Mouse (Mus musculus) megakaryocyte, embryonic 14.5 days (primary cell): Measurements from ENCODE around the gene Phka2. TPM values are rescaled to one million over a fixed set of nuclear protein-coding genes. Genes with fewer than 3 reads are reported as not detected.

Source experiments
- H3K27me3 ChIP-seq: replicated peaks from 2 replicates; pipeline ENCODE3; 2012; ENCODE audit warnings: inconsistent platforms
- H3K36me3 ChIP-seq: replicated peaks from 2 replicates; pipeline ENCODE3; 2012; ENCODE audit warnings: low read length, inconsistent platforms, mixed read lengths
- H3K4me1 ChIP-seq: 2 replicates; pipeline ENCODE4 v1.6.1; 2012; ENCODE audit warnings: inconsistent platforms
- H3K4me3 ChIP-seq: replicated peaks from 2 replicates; pipeline ENCODE3; 2012; ENCODE audit warnings: moderate library complexity, mild to moderate bottlenecking, inconsistent platforms
- H3K9me3 ChIP-seq: 2 replicates; pipeline ENCODE4 v1.6.1; 2012; ENCODE audit warnings: inconsistent platforms
- FLI1 ChIP-seq: IDR thresholded peaks from 2 replicates; pipeline ENCODE4 v1.6.1; 2012; ENCODE audit warnings: low read length, inconsistent platforms, mixed read lengths
- GATA1 ChIP-seq: IDR thresholded peaks from 3 replicates; pipeline ENCODE4 v1.6.1; 2012; ENCODE audit warnings: mixed read lengths, low read length, inconsistent platforms, borderline replicate concordance
- polyA plus RNA-seq: library from polyadenylated mRNA; stranded (reverse); fragments of >175 nt; gene quantifications from 2 replicates; pipeline ENCODE4 v1.2.3, GENCODE M21; 2012; ENCODE audit warnings: low replicate concordance; ENCODE audit not compliant: insufficient read depth

Phka2 gene
- polyA plus RNA-seq, 1 experiment = 5.5 TPM

GRCm38 (mm10) chrX:160592933-160593332 lies 91.0 kb downstream of the Phka2 start:
- no peaks in the 10 kb centered on the region for H3K9me3 ChIP-seq
- peaks cover 61% of the 10 kb centered on the region for H3K36me3 ChIP-seq
- no peak for TF ChIP-seq FLI1
- no peak for TF ChIP-seq GATA1
- H3K4me3 ChIP-seq = no peak overlapping the region
- no peaks in the 10 kb centered on the region for H3K4me1 ChIP-seq
- peaks cover 13% of the 10 kb centered on the region for H3K27me3 ChIP-seq

GRCm38 (mm10) chrX:160598055-160598454 lies 96.1 kb downstream of the Phka2 start:
- no peak for TF ChIP-seq FLI1
- TF ChIP-seq GATA1 = no peak
- Histone ChIP-seq H3K9me3 (no peaks in the 10 kb centered on the region), H3K4me1 (no peaks in the 10 kb centered on the region), H3K36me3 (peaks cover 31% of the 10 kb centered on the region), H3K27me3 (peaks cover 21% of the 10 kb centered on the region), H3K4me3 (no peak overlapping the region)

- Histone ChIP-seq H3K4me3 (no peak overlapping the region), H3K9me3 (no peaks in the 10 kb centered on the region), H3K4me1 (no peaks in the 10 kb centered on the region), H3K27me3 (peaks cover 24% of the 10 kb centered on the region), H3K36me3 (peaks cover 29% of the 10 kb centered on the region)
- TF ChIP-seq GATA1 = no peak
- no peak for TF ChIP-seq FLI1
Observed at GRCm38 (mm10) chrX:160598562-160599458, 96.8 kb downstream of the Phka2 start.

- Histone ChIP-seq H3K4me1 (no peaks in the 10 kb centered on the region), H3K4me3 (no peak overlapping the region), H3K27me3 (peaks cover 37% of the 10 kb centered on the region), H3K36me3 (peaks cover 28% of the 10 kb centered on the region), H3K9me3 (no peaks in the 10 kb centered on the region)
- TF ChIP-seq GATA1 (no peak), FLI1 (no peak)
Observed at GRCm38 (mm10) chrX:160601053-160601452, 99.1 kb downstream of the Phka2 start.

- TF ChIP-seq FLI1 (no peak), GATA1 (no peak)
- H3K4me1 ChIP-seq = no peaks in the 10 kb centered on the region
- H3K27me3 ChIP-seq = peaks cover 33% of the 10 kb centered on the region
- peaks cover 16% of the 10 kb centered on the region for H3K36me3 ChIP-seq
- no peak overlapping the region for H3K4me3 ChIP-seq
- H3K9me3 ChIP-seq = no peaks in the 10 kb centered on the region
Observed at GRCm38 (mm10) chrX:160602770-160603169, 100.8 kb downstream of the Phka2 start.

GRCm38 (mm10) chrX:160603316-160603715 lies 101.3 kb downstream of the Phka2 start:
- TF ChIP-seq FLI1 (no peak), GATA1 (no peak)
- Histone ChIP-seq H3K4me1 (no peaks in the 10 kb centered on the region), H3K27me3 (peaks cover 31% of the 10 kb centered on the region), H3K4me3 (no peak overlapping the region), H3K36me3 (peaks cover 11% of the 10 kb centered on the region), H3K9me3 (no peaks in the 10 kb centered on the region)

GRCm38 (mm10) chrX:160603981-160604541 lies 102.1 kb downstream of the Phka2 start:
- TF ChIP-seq FLI1 (no peak), GATA1 (no peak)
- H3K9me3 ChIP-seq = no peaks in the 10 kb centered on the region
- H3K4me1 ChIP-seq = no peaks in the 10 kb centered on the region
- H3K4me3 ChIP-seq = no peak overlapping the region
- H3K36me3 ChIP-seq = peaks cover 5% of the 10 kb centered on the region
- peaks cover 31% of the 10 kb centered on the region for H3K27me3 ChIP-seq

GRCm38 (mm10) chrX:160609849-160610248 lies 107.9 kb downstream of the Phka2 start:
- Histone ChIP-seq H3K9me3 (no peaks in the 10 kb centered on the region), H3K4me3 (no peak overlapping the region), H3K27me3 (peaks cover 11% of the 10 kb centered on the region), H3K4me1 (no peaks in the 10 kb centered on the region), H3K36me3 (no peaks in the 10 kb centered on the region)
- no peak for TF ChIP-seq FLI1
- TF ChIP-seq GATA1 = no peak

GRCm38 (mm10) chrX:160610482-160610881 lies 108.5 kb downstream of the Phka2 start:
- no peak overlapping the region for H3K4me3 ChIP-seq
- peaks cover 5% of the 10 kb centered on the region for H3K27me3 ChIP-seq
- H3K4me1 ChIP-seq = no peaks in the 10 kb centered on the region
- no peaks in the 10 kb centered on the region for H3K36me3 ChIP-seq
- no peak for TF ChIP-seq GATA1
- TF ChIP-seq FLI1 = no peak
- no peaks in the 10 kb centered on the region for H3K9me3 ChIP-seq

- Histone ChIP-seq H3K9me3 (no peaks in the 10 kb centered on the region), H3K27me3 (peaks cover 5% of the 10 kb centered on the region), H3K4me3 (no peak overlapping the region), H3K4me1 (no peaks in the 10 kb centered on the region), H3K36me3 (no peaks in the 10 kb centered on the region)
- TF ChIP-seq FLI1 (no peak), GATA1 (no peak)
Observed at GRCm38 (mm10) chrX:160610882-160611644, 109.1 kb downstream of the Phka2 start.

Other genes starting within 250 kb of the Phka2 start
- not detected in 2 replicates for gene Adgrg2, start 111.5 kb upstream of the Phka2 start, polyA plus RNA-seq
- not detected in 2 replicates for gene Ppef1, start 233.6 kb downstream of the Phka2 start, polyA plus RNA-seq